Mouse (Mus musculus): ENCODE measurements around the gene Gm20219.

DNA sequence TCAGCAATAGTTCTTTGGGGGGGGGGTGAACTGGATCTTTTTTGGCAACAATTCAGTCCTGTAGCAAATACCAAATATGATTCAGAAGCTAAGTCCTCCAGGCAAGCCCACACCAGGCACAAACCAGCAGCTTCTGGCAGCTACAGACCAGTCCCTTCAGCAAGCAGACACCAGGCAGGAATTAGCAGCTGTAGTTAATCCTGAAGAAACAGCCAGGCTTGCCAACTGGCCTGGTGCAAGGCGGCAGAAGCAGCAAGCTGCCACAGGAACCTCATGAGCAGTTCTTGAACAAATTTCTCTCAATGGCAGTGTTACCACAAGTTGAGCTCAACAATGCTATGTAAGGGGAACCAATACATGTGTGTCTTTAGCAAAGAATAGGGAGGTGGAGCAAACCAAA is 31.4 kb downstream of the Gm20219 start:
- no peak for TF ChIP-seq POLR2A (IDR thresholded peaks at IDR 0.05; ENCODE audit: borderline replicate concordance, insufficient read depth, low read length)
- TF ChIP-seq CTCF (IDR thresholded peaks at IDR 0.05; ENCODE audit: borderline replicate concordance, insufficient read depth, low read depth, low read length) = no peak
